Mouse (Mus musculus): Measurements from ENCODE around the gene Folr2.

Gene Folr2

DNA sequence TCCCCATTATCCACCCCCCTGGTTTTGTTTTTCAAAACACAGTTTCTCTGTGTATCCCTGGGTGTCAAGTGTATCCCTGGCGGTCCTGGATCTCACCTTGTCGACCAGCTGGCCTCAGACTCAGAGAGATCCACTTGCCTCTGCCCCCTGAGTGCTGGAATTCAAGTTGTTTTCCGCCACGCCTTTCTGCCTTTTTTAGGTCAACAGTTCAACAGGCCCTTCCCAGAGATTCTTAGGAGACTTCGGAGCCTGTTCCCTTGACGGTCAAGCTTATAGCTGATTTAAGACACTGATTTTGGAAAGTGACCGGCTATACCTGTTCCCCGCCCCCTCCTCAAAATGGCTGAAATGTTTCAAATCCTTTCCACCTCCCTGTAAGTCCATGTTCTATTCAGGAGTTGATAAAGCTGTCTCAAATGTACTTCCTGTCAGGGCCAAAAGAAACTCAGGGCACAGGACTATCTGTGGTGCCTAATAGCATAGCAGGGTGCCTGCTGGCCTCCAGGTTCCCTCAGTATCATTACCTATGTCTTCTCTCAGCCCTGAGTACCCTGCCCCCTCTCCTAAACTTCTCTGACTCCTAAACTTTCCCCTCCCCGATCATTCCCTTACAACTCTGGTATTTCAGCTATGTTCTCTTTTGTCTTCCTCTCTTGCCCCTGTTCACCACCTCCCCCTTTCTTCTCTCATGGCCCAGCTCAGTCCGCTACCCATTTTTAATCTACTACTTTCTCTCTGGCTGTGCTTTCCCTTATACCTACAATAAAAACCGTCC lies 9.7 kb upstream of the Folr2 start:
- DNase-seq (ENCODE audit: low read depth, low spot score), result no peak

DNA sequence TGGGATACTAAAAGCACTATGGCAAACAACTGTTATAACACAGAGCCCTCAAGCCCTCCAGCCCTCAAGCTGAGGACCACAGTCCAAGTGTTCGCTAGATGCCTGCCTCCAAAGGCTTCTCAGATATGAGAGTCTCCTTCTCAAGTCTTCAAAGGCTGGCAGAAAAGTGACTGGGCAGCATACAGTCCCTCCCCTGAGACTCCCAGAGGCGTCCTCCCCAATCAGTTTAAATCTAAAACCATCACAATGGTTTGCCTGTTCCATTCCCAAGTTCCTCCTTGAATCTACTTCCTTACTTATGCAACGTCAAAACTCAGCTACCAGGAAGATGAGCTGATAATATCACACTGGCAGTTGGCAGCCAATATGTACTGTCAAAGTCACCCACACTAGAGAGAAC lies 6.4 kb upstream of the Folr2 start, which contains the start of gene Anapc15:
Anapc15 (plus strand) TSS at position 301 of the 400 bp plus-strand sequence.
- no peak for DNase-seq (ENCODE audit: low read depth, low spot score)

DNA sequence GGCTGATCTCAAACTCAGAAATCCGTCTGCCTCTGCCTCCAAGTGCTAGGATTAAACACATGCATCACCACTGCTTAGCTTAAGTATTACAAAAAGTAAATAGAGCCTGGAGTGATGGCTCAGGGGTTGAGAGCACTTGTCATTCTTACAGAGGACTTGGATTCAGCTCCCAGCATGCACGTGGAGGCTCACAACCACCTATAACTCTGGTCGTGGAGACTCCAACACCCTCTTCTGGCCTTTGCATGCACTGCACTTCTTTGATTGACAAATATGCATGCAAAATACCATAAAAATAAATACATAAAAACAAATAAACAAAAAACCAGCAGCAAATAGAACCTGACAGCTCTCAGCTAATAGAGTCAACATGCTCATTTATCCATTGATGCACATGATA lies 5.3 kb upstream of the Folr2 start:
- DNase-seq (ENCODE audit: low read depth, low spot score), result no peak

DNA sequence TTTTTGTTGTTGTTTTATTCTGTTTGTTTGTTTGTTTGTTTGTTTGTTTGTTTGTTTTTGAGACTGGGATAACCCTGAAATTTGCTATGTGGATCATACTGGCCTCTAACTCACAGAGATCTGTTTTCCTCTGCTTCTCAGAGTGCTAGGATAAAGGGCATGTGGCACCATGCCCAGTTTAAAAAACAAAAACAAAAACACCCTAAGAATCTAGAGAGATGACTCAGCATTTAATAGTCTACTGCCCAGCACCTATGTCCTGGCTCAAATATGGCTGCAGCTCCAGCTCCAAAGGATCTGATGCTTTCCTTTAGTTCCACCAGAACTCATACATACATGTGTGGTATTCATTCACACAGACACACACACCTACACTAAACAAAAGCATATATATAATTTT lies 4.0 kb upstream of the Folr2 start:
- no peak for DNase-seq (ENCODE audit: low read depth, low spot score)

DNA sequence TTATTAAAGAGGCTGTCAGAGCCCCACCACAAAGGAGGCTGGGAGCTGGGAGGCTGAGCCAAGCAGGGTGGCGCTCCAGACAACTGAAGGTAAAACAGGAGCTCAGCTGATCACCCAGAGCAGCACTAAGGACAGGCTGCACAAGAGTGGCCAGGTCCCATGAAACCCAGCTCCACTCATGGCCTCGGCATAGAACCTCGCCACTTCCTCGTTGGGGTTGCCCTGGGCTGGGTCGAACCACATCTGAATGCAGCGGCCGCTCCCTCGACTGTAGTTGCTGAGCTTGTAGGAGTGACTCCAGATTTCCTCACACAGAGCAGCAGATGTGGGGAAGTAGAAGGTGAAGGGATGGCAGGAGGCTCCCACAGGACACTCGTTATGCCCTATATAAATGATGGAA lies 1.4 kb upstream of the Folr2 start:
- DNase-seq (ENCODE audit: low read depth, low spot score), result no peak

DNA sequence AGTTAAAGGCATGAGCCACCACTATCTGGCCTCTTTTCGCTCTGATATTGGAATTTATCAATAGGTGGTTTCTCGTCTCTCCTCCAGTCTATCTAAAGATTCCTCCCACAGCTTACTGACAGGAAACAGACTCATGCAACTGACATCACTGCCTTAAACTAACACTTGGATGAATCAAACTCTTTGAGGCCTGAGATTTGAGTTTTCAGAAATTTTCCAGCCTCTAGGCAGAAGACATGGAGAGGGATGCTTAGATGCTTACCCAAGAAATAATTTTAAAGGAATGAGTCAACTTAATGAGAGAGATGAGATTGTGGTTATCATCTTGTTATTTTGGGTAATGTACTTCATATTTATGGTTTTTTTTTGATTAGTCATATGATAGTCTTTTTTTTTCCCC lies 3.2 kb downstream of the Folr2 start:
- no peak for DNase-seq (ENCODE audit: low read depth, low spot score)

DNA sequence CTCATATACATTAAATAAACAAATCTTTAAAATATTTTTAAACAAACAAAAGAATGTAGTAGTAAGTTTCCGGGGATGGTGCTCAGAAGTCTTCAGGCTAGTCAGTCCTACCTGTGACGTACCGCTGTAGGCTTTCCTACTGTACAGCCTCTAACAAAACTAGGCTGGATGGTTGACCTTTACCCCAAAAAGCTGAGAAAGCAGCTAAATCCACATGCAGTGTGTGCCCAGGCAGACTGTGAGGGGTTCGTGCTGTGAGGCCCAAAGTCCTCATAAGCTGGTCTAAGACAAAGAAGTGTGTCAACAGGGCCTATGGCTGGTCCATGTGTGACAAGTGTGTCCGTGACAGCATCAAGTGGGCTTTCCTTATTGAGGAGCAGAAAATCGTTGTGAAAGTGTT lies 4.1 kb downstream of the Folr2 start:
- no peak for DNase-seq (ENCODE audit: low read depth, low spot score)

DNA sequence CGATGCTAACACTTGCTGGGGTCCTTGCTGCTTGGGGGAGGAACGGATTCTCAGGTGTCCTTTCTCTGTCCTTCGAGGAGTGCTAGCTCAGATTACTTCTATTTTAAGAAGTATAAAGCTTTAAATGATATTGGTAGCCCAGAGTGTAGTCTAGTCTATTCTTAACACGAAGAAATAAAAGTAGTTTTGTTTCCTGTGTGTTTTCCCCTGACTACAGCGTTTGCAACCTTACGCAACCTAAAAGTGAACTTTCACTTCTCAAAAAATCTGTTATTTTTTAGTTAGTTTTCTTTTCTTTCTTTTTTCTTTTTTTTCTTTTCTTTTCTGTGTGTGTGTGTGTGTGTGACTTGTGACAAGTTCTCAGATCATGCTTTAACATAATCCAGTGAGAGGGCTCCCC lies 5.3 kb downstream of the Folr2 start:
- DNase-seq (ENCODE audit: low read depth, low spot score), result no peak

DNA sequence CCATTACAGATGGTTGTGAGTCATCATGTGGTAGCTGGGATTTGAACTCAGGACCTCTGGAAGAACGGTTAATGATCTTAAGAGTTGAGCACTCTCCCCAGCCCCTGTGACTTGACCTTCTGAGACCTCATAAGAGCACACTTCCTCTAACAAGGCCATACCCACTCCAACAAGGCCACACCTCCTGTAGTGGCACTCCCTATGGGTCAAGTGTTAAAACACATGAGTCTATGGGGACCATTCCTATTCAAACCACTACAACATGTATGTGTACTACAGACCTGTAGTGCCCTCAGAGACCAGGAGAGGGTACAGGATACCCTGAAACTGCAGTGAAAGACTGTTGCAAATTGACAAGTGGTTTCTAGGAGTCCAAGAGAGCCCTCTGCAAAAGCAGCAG lies 9.1 kb downstream of the Folr2 start:
- no peak for DNase-seq (ENCODE audit: low read depth, low spot score)

DNA sequence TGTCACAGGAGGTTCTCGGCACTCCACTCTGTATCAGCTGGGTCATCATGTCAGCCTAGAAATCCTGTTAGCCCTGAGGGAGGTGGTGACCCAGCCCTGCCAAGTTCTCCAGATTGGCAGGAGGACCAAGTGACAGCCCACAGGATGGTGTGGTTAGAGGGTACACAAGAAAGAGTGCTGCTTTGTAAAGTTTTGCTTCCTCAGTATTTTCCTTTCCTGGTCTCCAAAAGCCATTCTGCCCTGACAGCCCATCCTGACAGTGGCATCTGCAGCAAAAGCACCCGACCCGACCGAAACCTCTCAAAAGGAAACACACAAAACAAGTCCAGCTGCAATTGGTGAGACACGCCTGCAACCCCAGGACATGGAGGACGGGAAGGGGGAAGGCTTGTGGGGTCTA lies 12.8 kb downstream of the Folr2 start:
- DNase-seq (ENCODE audit: low read depth, low spot score), result no peak

DNA sequence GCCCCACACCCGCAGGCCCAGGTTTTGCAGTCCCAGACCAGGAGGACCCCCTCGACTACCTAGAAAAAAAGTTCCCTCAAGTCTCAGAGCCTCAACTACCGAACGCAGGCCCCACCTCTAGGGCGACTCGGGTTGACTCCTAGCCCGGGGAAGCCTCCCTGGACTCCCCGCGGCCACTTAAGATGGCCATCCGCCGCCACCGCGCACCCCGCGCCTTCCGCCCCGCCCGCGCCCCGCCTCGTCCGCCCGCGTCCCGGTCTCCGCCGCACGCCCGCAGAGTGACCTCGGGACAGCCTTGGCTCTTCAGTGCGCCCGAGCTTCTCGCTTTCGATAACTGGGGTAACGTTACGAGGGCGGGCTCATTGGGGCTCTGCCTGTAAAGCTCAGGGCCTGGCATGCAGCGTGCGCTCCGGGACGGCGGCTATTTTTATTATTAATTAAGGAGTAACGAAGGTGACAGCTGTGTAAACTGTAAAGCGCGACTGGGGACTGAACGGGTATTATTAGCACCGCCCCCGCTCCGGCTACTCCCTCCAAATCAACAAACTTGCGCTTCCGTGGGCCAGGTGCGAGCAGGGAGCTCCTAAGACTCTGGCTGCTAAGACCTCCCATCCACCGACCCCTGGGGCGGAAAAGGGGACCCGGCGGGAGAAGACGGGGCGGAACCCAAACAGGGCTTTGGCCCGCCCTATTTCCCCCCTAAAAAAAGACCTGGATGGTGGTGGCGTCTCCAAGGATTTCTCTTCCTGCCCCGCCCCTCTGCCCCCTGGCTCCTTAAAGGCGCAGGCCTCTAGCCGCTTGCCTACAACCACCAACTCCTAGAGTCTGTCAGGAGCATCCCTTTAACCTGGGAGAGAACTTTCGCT lies 19.2 kb downstream of the Folr2 start, which contains the start of gene Inppl1:
Inppl1 (minus strand) TSS at position 624 of the 866 bp plus-strand sequence.
- DNase-seq (ENCODE audit: low read depth, low spot score), result no peak

DNA sequence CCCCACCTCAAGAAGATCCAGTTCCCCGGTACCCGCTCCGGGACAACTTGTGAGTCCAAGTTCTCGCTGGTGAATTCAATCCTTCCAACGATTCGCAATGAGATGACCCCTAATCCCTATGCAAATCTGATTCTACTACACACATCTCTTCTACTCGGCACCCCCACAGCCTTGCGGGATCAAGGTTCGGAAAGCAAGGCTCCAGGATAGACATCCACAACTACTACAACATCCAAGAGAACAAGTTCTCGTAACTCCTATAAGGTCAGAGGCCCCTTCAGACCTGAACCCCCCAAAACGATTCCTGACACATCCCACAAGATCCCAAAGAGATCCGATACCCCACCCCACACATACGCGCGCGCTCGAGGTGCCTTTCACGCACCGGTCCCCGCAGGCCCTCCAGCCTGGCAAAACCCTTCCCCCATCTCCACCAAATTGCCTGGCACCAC lies 19.8 kb downstream of the Folr2 start:
- DNase-seq (ENCODE audit: low read depth, low spot score), result no peak

DNA sequence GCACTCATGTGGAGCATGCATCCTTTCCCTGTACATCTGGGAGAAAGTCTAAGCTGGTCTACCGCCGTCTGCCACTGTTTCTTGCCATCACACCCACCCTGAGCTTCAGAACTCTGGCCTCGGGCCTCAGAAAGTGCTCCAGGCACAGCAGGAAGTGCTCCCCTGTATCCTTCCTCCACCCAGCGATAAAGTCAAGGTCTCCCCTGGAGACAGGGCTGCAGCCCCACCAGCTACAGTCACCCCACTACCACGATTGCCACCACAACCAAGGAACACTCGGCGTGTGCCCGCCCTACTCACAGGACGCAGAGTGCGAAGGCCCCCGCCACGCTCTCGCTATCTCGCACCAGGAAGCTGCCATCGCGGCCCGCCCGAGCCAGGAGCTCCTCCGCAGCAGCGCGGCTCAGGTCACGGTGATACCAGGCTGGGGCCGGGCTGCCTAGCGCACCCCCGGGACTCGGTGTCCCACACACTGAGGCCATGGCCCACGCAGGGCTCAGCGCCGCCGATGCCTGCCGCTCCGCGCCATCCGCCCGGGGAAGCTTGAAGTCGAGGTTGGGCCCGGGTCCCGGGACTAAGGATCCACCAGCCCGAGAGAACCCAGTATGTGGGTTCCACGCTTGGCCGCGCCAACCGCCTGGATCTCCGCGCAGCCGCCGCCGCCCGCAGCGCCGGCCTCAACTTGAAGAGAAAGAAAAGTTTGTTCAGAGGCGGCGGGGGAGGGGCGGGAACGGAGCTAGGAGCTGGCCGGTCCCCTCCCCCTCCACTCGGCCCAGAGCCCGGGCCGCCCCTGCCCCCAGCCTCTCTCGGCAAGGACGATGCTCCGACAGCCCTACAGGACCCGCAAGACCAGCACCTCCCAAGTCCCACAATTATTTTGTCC lies 20.5 kb downstream of the Folr2 start:
- no peak for DNase-seq (ENCODE audit: low read depth, low spot score)

DNA sequence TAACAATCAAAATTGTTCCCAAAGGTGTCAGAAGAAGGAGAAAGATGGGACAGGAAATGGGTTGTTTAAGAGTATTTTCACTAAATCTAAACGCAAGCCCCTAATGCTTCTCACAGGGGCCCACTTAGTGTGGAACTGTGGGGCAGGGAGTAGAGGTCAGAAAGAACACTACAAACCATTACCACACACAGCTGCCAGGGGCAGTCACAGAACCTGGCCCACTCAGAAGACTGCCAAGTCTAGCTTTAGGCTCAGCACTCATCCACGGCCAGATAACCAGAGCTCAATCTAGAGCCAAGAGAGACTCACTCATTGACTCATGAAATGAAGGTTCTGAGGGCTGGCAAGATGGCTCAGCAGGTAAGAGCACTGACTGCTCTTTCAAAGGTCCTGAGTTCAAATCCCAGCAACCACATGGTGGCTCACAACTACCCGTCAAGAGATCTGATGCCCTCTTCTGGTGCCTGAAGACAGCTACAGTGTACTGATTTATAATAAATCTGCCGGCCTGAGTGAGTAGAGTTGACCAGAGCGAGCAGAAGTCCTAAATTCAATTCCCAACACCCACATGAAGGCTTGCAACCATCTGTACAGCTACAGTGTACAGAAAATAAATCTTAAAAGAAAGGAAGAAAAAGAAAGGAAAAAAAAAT lies 21.4 kb downstream of the Folr2 start:
- no peak for DNase-seq (ENCODE audit: low read depth, low spot score)

DNA sequence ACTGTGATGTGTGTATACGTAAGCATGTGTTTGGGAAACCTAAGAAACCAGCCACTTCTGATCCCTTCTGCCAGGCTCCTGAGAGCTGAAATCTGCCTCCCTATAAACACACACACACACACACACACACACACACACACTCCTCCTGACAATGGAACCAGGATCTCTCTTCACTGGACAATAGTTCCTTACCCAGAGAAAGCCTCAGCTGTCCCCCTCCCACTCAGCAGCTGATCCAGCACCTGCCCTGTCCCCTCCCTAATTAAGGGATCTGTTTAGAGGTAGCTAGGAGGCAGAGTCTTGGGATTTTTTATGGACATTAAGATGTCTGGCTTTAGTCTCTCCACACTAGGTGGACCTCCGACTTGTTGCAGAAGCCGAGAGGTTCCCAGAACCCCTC lies 22.1 kb downstream of the Folr2 start:
- no peak for DNase-seq (ENCODE audit: low read depth, low spot score)

DNA sequence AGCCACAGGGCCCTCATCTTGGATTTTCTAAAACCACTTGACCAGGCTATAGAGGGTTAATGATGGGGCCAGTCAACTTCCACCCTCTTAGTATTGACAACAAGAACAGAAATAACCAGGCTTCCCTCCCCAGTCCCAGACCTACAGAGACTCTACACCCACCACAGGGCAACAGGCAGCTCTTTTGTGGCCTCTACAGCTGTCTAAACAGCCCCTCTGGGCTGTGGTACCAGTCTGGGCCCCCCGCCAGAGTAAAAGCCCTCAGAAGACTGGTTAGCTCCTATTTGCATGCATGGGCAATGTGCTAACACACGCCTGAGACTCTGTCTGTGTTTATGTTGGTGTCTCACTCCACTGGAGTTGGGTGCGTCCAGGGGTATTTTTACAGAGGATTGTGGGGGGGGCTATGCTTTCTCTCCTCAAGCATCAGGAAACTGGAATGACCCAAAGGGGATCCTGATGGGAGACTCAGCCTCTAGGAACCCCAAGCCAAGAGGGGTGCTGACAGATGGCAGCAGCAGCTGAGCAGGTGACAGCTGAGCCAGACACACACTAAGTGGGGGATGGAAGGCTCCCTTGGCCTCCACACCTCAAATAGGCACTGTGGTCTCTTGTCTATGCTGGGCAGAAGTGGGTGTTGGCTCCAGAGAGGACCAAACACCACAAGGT lies 22.9 kb downstream of the Folr2 start:
- no peak for DNase-seq (ENCODE audit: low read depth, low spot score)

DNA sequence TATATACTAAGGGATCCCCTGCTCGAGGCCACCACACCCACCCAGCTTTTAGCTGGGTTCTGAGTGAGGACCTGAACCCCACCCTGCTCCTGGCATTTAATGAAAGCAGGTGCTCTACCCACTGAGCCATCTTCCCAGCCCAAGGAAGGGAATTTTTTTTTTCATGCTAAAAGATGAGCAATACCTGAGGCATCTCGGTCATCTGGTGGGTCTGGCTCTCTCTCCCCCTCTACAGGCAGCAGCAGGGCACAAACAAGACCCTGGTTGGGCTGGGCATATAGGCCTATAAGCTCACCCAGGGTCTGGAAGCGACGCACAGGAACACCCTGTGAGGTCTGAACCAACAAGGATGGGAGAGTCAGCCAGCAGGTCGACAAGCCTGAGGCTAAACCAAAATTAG lies 23.6 kb downstream of the Folr2 start:
- DNase-seq (ENCODE audit: low read depth, low spot score), result no peak

DNA sequence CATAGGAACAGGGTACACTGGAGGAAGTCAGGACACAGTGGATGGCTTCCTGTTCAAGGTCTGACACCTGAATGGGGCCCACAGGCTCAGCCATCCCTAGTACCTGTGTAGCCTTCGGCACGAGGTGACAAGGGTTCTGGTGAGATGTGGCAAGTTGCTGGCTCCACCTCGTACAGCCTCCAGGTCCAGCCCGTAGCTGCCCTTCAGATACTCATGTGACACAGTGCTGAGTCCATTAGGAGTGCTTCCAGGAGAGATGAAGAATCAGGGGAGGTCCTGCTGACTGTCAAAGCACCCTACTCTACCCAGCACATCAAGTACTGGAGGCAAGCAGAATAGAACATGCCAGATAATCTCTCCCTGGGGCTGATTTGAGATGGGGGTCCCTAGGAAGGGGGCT lies 24.6 kb downstream of the Folr2 start:
- no peak for DNase-seq (ENCODE audit: low read depth, low spot score)

DNA sequence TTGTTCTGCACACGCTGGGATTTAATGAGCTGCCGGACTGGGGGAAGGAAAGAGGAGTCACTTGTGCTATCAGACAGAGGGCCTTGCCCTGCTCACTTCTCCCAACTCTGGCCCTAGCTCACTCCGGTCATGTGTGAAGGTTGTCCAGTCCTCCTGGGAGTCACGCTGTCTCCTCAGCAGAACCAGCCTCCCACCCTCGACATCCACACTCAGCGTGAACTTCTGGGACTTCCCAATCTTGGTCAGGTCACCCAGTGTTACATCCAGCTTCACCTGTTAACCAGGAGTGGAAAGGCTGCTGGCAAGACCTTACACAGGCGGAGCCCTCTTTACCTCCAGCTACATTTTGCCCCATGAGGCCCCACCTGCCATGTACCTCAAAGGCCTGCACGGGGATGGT lies 25.6 kb downstream of the Folr2 start:
- no peak for DNase-seq (ENCODE audit: low read depth, low spot score)

DNA sequence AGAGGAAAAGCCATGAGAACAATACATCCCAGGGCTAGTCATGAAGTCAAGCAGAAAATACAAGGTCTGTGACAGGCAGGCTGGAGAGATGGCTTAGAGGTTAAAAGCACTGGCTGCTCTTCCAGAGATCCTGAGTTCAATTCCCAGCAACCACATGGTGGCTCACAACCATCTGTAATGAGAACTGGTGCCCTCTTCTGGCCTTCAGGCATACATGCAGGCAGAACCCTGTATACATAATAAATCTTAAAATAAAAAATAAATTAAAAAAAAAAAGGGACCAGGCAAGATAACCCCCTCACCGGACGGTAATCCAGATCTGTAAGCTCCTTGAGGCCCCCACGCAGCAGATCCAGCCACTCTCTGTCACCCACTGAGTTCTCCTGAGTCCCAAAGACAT lies 26.6 kb downstream of the Folr2 start:
- no peak for DNase-seq (ENCODE audit: low read depth, low spot score)

All from retina, postnatal 7 days (tissue).